Mouse (Mus musculus): ENCODE results near the gene Flrt3.

DNA sequence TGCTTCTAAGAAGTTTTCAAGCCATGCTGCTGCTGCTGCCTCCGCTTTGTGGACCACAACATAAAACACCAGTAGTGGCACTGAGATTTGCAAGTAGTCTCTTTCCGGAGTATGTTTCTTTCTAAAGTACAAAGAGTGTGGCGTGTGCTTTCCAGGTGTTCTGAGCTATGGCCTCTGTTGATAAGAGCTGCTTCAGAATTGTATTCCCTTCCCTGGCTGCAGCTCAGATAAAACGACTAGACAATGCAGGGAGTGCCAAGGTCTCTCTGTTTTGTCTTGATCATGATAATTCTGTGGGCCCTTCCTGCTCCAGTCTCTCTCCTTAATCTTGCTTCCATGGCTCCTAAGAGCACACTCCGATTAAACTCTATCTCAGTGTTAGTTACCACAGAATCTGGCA, 36.3 kb upstream of the Flrt3 start:
- TF ChIP-seq ZC3H11A (IDR thresholded peaks at IDR 0.05; ENCODE audit: low read depth, low read length) (no peak), KAT2A (conservative IDR thresholded peaks at IDR 0.05; ENCODE audit: low read depth, low read length) (no peak), TCF12 (IDR thresholded peaks at IDR 0.05; ENCODE audit: low read depth, low read length) (no peak), CTCF (IDR thresholded peaks at IDR 0.05 in 2 of 3, conservative IDR thresholded peaks at IDR 0.05 in 1 of 3; ENCODE audit: control insufficient read depth in 1 of 3, insufficient read depth in 1 of 3, low read depth in 2 of 3, low read length in 3 of 3, poor library complexity in 1 of 3, severe bottlenecking in 1 of 3) (no peak), MYB (IDR thresholded peaks at IDR 0.05; ENCODE audit: low read depth, low read length) (no peak), EP300 (IDR thresholded peaks at IDR 0.05; ENCODE audit: low read depth in 1 of 2, low read length in 2 of 2) (no peak), POLR2A (IDR thresholded peaks at IDR 0.05; ENCODE audit: control insufficient read depth in 1 of 2, insufficient read depth in 1 of 2, low read depth in 1 of 2, low read length in 2 of 2, poor library complexity in 1 of 2) (no peak), POLR2AphosphoS2 (IDR thresholded peaks at IDR 0.05; ENCODE audit: low read length) (no peak), MAX (IDR thresholded peaks at IDR 0.05; ENCODE audit: low read length) (no peak)
